ENCODE assay signal across 9 mouse cellular contexts in the genomic region with DNA sequence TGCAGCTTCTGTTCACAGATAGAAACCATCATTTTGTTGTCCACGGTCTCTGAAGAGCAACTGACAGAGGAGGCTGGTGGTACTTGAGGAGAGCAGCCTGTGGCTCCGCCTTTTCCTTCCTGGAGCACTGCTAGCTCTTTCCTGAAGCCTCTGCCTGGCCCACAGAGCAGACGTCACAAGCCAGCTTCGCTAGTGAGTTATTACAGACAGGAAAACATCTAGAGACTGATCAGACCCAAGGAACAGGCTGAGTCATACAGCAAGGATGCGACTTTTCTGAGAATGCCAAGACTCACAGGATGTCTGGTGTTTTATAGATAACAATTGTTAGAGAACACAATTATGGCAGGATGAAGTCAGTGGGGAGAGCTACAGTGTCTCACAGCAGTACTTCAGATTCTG. TPM values are rescaled to one million over a fixed set of nuclear protein-coding genes. Genes with fewer than 3 reads are reported as not detected.
DNase-seq lines count a peak whose midpoint lies in the region; ATAC-seq and TF ChIP-seq lines count a peak whose summit lies in the region.
"Had no signal": no experiment of that assay in that cellular context is flagged by ENCODE, and none has a peak within 500 bp of the region (broad histone marks: within the 10 kb centered on the region; RNA-seq: fewer than 3 reads in every experiment).

A gene (minus strand): TSS at position 72 of the 402 bp plus-strand sequence.
A gene (minus strand): TSS at position 126 of the 402 bp plus-strand sequence.

- H3K9ac ChIP-seq in limb, embryonic 15.5 days, result no peak within 1 kb of the TSS
- H3K9ac ChIP-seq: stomach, embryonic 15.5 days had no signal

- no peaks in the 10 kb centered on the region for H3K36me3 ChIP-seq in limb, embryonic 15.5 days
- H3K36me3 ChIP-seq in limb, embryonic 10.5 days, result no peaks in the 10 kb centered on the region
- H3K36me3 ChIP-seq: stomach, embryonic 15.5 days had no signal

- no peak for TF ChIP-seq CTCF in cerebellum, adult 2 months (IDR thresholded peaks at IDR 0.05; ENCODE audit: borderline replicate concordance, insufficient read depth, low read depth, low read length)

- DNase-seq in limb, embryonic 10.5 days (ENCODE audit: low spot score), result no peak
- DNase-seq in forelimb bud, embryonic 11.5 days (ENCODE audit: low read depth, low spot score), result peak; percentile 2
- DNase-seq in kidney, adult 9 months, result peak; percentile 74
- DNase-seq in lung, postnatal 36 days, result peak; percentile 91
- no peak for DNase-seq in urinary bladder, adult 2 months (ENCODE audit: low spot score)
- DNase-seq in layer of hippocampus, postnatal 25 days (ENCODE audit: extremely low spot score in 1 of 2, low spot score in 1 of 2), result no peak
- no peak for DNase-seq in cerebellum, adult 2 months

- no peak for TF ChIP-seq POLR2A in cerebellum, adult 2 months (IDR thresholded peaks at IDR 0.05; ENCODE audit: borderline replicate concordance, insufficient read depth, low read length)

- no peak within 1 kb of the TSS for H3K4me3 ChIP-seq in limb, embryonic 15.5 days
- H3K4me3 ChIP-seq in limb, embryonic 10.5 days, result no peak within 1 kb of the TSS
- H3K4me3 ChIP-seq in cerebellum, adult 2 months (replicated peaks; ENCODE audit: insufficient read depth, low read depth, low read length), result no peak within 1 kb of the TSS
- H3K4me3 ChIP-seq: stomach, embryonic 15.5 days had no signal

- no peaks in the 10 kb centered on the region for H3K9me3 ChIP-seq in limb, embryonic 15.5 days
- no peaks in the 10 kb centered on the region for H3K9me3 ChIP-seq in limb, embryonic 10.5 days (replicated peaks)
- H3K9me3 ChIP-seq: stomach, embryonic 15.5 days had no signal

- peak; percentile 52; the same call in 1 of the 2 replicates for ATAC-seq in limb, embryonic 15.5 days (ENCODE audit: insufficient number of reproducible peaks, low FRiP score, low TSS enrichment, low read depth)

- no peaks in the 10 kb centered on the region for H3K4me1 ChIP-seq in limb, embryonic 15.5 days
- no peaks in the 10 kb centered on the region for H3K4me1 ChIP-seq in limb, embryonic 10.5 days
- no peaks in the 10 kb centered on the region for H3K4me1 ChIP-seq in cerebellum, adult 2 months (ENCODE audit: control insufficient read depth, insufficient read depth, low read length)
- H3K4me1 ChIP-seq: stomach, embryonic 15.5 days had no signal

- H3K27me3 ChIP-seq in limb, embryonic 15.5 days, result no peaks in the 10 kb centered on the region
- no peaks in the 10 kb centered on the region for H3K27me3 ChIP-seq in limb, embryonic 10.5 days (ENCODE audit: low read depth, poor library complexity, severe bottlenecking)
- no peaks in the 10 kb centered on the region for H3K27me3 ChIP-seq in cerebellum, adult 2 months (ENCODE audit: control insufficient read depth, insufficient read depth, low read length)
- H3K27me3 ChIP-seq: stomach, embryonic 15.5 days had no signal

- 51% methylated on average over 5 of the region's 5 CpGs for WGBS in limb, embryonic 15.5 days
- 72% methylated on average over 5 of the region's 5 CpGs for WGBS in limb, embryonic 10.5 days
- WGBS in cerebellum, adult 2 months, result 66% methylated on average over 5 of the region's 5 CpGs

- no peak within 1 kb of the TSS for H3K27ac ChIP-seq in limb, embryonic 15.5 days
- H3K27ac ChIP-seq in limb, embryonic 10.5 days, result no peak within 1 kb of the TSS
- no peak within 1 kb of the TSS for H3K27ac ChIP-seq in cerebellum, adult 2 months (ENCODE audit: insufficient read depth, low read length)
- H3K27ac ChIP-seq: stomach, embryonic 15.5 days had no signal

- no peak within 1 kb of the TSS for H3K4me2 ChIP-seq in limb, embryonic 15.5 days
- H3K4me2 ChIP-seq: stomach, embryonic 15.5 days had no signal

RNA-seq across cellular contexts. Expression of the first gene that starts in this region (rescaled TPM):
- 2.1 and 2.9 TPM in 2 replicates for polyA plus RNA-seq in limb, embryonic 15.5 days (2015; fragmentation: Nextera tagmentation; extraction: Ambion mirVana)
- polyA plus RNA-seq in limb, embryonic 10.5 days (2016; fragmentation: Nextera tagmentation; extraction: Ambion mirVana), result 0.96 and 1.2 TPM in 2 replicates
- polyA plus RNA-seq in urinary bladder, adult 2 months (2012; rRNA removed), result 6.3 and 7.0 TPM in 2 replicates
- total RNA-seq in layer of hippocampus, postnatal 25 days (2021), result 1 to 10 TPM in 1 of 2 experiments, not detected in 1; 1.1 TPM
- polyA plus RNA-seq in cerebellum, adult 2 months (2012; rRNA removed), result 1.1 and 1.8 TPM in 2 replicates

RNA-seq across cellular contexts. Expression of the second gene that starts in this region (rescaled TPM):
- 29.7 and 31.1 TPM in 2 replicates for polyA plus RNA-seq in limb, embryonic 15.5 days (2015; fragmentation: Nextera tagmentation; extraction: Ambion mirVana)
- 9.6 and 11.3 TPM in 2 replicates for polyA plus RNA-seq in limb, embryonic 10.5 days (2016; fragmentation: Nextera tagmentation; extraction: Ambion mirVana)
- polyA plus RNA-seq in urinary bladder, adult 2 months (2012; rRNA removed), result 25.8 and 35.2 TPM in 2 replicates
- 10 to 100 TPM; 14.6 to 16.8 TPM for total RNA-seq in layer of hippocampus, postnatal 25 days (2021)
- polyA plus RNA-seq in cerebellum, adult 2 months (2012; rRNA removed), result 10.4 and 11.5 TPM in 2 replicates

Comparison
In these comparisons a context has a peak if more than half of its experiments do, and no peak if none do; other contexts are left out.
1. DNase-seq: peak in forelimb bud, embryonic 11.5 days (single experiment), kidney, adult 9 months (single experiment) and lung, postnatal 36 days (single experiment); none in limb, embryonic 10.5 days (single experiment), urinary bladder, adult 2 months (single experiment), layer of hippocampus, postnatal 25 days (0 of 2) and cerebellum, adult 2 months (0 of 2).